Mouse (Mus musculus) cerebellum, adult 2 months (tissue): ENCODE measurements around the gene Acyp1. TPM values are rescaled to one million over a fixed set of nuclear protein-coding genes. Genes with fewer than 3 reads are reported as not detected.

Experiments
- DNase-seq, 2 experiments: peaks; one replicate each; pipeline ENCODE4 v3.0.0; 2021
- H3K27ac ChIP-seq: fragments of 200-500 bp; 2 replicates; pipeline ENCODE4 v1.5.1; 2012; ENCODE audit warnings: low read length, control low read depth, inconsistent platforms; ENCODE audit not compliant: insufficient read depth
- H3K27me3 ChIP-seq: fragments of 200-500 bp; 2 replicates; pipeline ENCODE4 v1.6.1; 2012; ENCODE audit warnings: inconsistent platforms, mild to moderate bottlenecking, low read length, moderate library complexity; ENCODE audit not compliant: control insufficient read depth, insufficient read depth
- H3K4me1 ChIP-seq: fragments of 200-500 bp; 2 replicates; pipeline ENCODE4 v1.6.1; 2011; ENCODE audit warnings: low read length; ENCODE audit not compliant: control insufficient read depth, insufficient read depth
- H3K4me3 ChIP-seq: fragments of 200-500 bp; replicated peaks from 2 replicates; pipeline ENCODE3; 2011; ENCODE audit warnings: mild to moderate bottlenecking, low read depth, low read length, control low read depth; ENCODE audit not compliant: insufficient read depth
- CTCF ChIP-seq: fragments of 200-500 bp; IDR thresholded peaks from 2 replicates; pipeline ENCODE4 v1.5.1; 2011; ENCODE audit warnings: low read depth, mild to moderate bottlenecking, control low read depth, low read length, moderate library complexity, borderline replicate concordance; ENCODE audit not compliant: insufficient read depth
- POLR2A ChIP-seq: fragments of 200-500 bp; IDR thresholded peaks from 2 replicates; pipeline ENCODE4 v1.6.1; 2011; ENCODE audit warnings: low read length, control low read depth, borderline replicate concordance; ENCODE audit not compliant: insufficient read depth
- WGBS: fragments of 180-500 bp; shearing (Covaris S2); methylation state at CpG from one replicate; pipeline ENCODE4 v1.1.7; 2018; 5-methylcytosine and 5-hydroxymethylcytosine counted together
- polyA plus RNA-seq: library from polyadenylated mRNA; depleted of rRNA; stranded (reverse); fragments of >200 nt; gene quantifications from 2 replicates; pipeline ENCODE4 v1.2.3, GENCODE M21; 2012

Gene Acyp1
- polyA plus RNA-seq, 1 experiment: 77.8 TPM

DNA sequence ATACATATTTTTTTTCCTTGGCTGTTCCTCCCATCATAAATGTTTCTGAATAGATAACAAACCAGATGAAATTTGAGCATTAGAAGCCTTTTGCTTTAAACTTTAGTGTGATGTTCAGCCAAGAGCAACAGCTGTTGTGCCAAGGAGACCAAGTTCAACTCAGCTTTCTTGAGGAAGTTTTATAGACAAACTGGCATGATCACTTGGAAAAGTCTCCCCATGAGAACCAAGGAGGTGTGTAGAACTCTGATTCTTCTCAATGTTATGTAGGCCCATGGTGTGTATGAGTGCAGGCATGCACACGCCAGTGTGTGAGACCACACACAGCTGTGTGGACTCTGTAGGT is 10.6 kb upstream of the Acyp1 start:
- H3K27ac ChIP-seq: no peak overlapping the region
- no peaks in the 10 kb centered on the region for H3K4me1 ChIP-seq
- 85% methylated on average over 1 of the region's 1 CpGs for WGBS
- H3K27me3 ChIP-seq: no peaks in the 10 kb centered on the region
- no peak for DNase-seq
- no peak for TF ChIP-seq POLR2A
- no peak for TF ChIP-seq CTCF
- H3K4me3 ChIP-seq: no peak overlapping the region

DNA sequence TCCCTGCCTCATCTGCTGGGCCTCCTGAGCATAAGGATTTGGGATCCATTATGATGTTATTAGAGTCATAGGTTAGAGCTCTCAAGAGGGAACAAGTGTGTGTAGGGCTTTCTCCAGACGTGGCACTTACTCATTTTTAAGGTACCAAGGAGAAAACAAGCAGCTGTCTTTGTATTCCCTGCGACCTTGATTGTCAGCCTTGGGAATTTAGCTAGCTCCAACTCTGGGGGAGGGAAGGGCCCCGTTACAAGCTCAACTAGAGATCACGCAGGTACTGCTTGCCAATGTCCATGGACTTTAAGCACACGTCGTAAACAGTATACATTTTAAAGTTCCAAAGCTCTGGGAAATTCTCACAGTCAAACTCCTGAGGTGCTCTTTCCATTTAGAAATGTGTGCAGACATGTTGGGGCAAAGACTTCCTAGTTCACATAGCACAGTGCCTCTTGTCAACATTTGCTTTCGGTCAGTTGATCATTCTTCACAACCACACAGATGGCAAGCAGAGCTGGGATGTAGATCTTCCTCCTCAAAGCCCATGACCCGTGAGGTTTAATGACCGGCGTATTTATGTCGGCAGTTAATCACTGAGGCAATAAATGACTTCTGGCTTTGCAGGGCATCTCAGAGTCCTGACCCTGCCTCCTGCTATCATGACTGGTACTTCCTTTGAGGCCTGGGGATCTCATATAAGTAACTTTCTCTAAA is 10.0 kb upstream of the Acyp1 start:
- TF ChIP-seq CTCF (no peak), POLR2A (no peak)
- no peak overlapping the region for H3K27ac ChIP-seq
- H3K4me3 ChIP-seq: no peak overlapping the region
- 61% methylated on average over 11 of the region's 11 CpGs for WGBS
- H3K4me1 ChIP-seq: no peaks in the 10 kb centered on the region
- DNase-seq: no peak
- no peaks in the 10 kb centered on the region for H3K27me3 ChIP-seq

DNA sequence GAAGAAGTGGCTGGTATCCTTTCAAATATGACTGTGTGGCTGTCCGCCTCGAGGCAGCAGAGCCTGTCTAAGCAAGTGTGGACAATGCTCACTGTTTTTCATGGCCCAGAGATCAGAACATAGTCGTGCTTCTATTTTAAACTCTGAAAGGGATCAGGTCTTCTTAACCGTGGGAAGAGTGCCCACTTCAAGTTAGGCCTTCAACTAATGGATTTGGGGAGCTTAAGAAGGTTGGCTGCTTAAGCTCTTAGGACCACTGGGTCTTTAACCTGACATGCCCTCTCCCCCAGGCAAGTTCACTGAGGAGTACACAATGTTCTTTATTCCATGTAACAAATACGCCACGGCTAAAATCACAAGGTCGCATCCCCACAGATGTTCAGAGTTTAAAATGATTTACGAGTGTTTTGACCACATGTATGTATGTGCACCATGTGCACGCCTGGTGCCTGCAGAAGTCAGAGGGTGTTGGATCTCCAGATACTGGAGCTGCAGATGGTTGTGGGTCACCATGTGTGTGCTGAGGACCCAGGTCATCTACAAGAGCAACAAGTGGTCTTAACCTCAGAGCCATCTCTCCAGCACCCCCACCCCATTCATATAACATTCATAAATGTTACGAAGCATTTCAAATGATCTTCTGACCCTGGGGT is 9.2 kb upstream of the Acyp1 start:
- H3K27me3 ChIP-seq: no peaks in the 10 kb centered on the region
- TF ChIP-seq POLR2A (no peak), CTCF (no peak)
- no peak for DNase-seq
- H3K27ac ChIP-seq: no peak overlapping the region
- 79% methylated on average over 10 of the region's 10 CpGs for WGBS
- H3K4me3 ChIP-seq: no peak overlapping the region
- no peaks in the 10 kb centered on the region for H3K4me1 ChIP-seq

- no peaks in the 10 kb centered on the region for H3K27me3 ChIP-seq
- TF ChIP-seq POLR2A: no peak
- TF ChIP-seq CTCF: no peak
- WGBS: 53% methylated on average over 5 of the region's 5 CpGs
- DNase-seq: no peak
- H3K27ac ChIP-seq: no peak overlapping the region
- no peak overlapping the region for H3K4me3 ChIP-seq
- H3K4me1 ChIP-seq: no peaks in the 10 kb centered on the region
Observed at GRCm38 (mm10) chr12:85296915-85297314, 8.7 kb upstream of the Acyp1 start.

DNA sequence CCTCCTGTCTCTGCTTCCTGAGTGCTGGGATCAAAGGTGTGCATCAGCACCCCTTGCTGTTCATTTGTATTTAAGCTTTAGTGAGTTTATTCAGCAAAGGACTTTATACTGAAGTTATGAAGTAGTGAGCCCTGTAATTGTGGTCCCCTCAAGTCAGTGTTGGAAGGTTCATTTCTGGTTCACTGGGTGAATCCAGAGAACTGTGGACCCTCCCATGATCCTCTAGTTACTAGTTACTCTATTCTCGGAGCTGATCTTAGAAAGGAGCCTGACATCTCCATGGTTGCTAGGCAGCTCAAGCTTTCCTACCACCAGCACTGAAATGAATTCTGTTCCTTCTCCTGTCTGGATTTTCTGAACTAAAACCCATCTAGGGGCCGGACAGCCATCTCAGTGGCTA is 7.3 kb upstream of the Acyp1 start:
- no peaks in the 10 kb centered on the region for H3K4me1 ChIP-seq
- H3K27me3 ChIP-seq: no peaks in the 10 kb centered on the region
- H3K4me3 ChIP-seq: no peak overlapping the region
- no peak for DNase-seq
- TF ChIP-seq CTCF: no peak
- TF ChIP-seq POLR2A: no peak
- H3K27ac ChIP-seq: no peak overlapping the region
- WGBS: 81% methylated on average over 2 of the region's 2 CpGs

DNA sequence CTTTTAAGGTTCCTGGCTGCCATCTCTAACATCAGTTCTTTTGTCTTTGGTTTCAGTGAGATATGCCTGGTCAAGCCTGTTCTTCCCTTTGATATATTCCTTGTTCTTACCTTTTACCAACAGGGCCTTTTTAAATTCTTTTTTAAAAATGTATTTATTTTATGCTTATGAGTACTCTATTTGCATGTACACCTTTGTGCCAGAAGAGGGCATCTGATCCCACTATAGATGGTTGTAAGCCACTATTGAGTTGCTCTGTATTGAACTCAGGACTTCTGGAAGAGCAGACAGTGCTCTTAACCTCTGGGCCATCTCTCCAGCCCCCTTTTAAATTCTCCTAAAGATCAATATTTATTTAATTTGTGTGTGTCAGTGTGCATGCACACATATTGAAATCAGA is 4.7 kb upstream of the Acyp1 start:
- Histone ChIP-seq H3K4me1 (0 out of 2 replicates have a peak, but pooled peaks cover 3% of the 10 kb centered on the region), H3K4me3 (no peak overlapping the region), H3K27me3 (peaks cover 2% of the 10 kb centered on the region; the same call in 1 of the 2 replicates), H3K27ac (no peak overlapping the region)
- no peak for DNase-seq
- TF ChIP-seq POLR2A (no peak), CTCF (no peak)

DNA sequence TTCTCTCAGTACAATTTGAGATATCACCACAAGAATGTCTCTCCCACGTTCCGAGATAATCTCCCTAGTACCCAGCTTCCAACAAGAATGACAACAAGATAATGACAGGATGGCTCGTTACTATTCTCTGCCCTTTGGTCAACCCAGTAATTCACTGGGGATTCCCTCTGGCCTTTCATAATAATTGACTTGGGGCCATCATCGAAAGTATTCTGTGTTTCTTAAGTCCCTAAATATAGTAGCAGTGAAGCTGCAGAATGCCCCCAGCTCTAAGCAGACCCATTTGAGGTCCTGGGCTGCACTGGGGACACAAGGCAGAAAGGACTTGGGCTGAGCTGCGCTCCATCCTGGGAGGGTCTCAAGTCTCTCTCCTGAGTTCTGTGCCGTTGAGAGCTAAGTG is 4.0 kb upstream of the Acyp1 start:
- Histone ChIP-seq H3K4me3 (no peak overlapping the region), H3K27me3 (peaks cover 2% of the 10 kb centered on the region; the same call in 1 of the 2 replicates), H3K27ac (no peak overlapping the region), H3K4me1 (0 out of 2 replicates have a peak, but pooled peaks cover 3% of the 10 kb centered on the region)
- TF ChIP-seq CTCF: no peak
- TF ChIP-seq POLR2A: no peak
- DNase-seq: no peak
- WGBS: 83% methylated on average over 6 of the region's 6 CpGs

GRCm38 (mm10) chr12:85291541-85291940 is 3.3 kb upstream of the Acyp1 start:
- H3K27me3 ChIP-seq: peaks cover 2% of the 10 kb centered on the region; the same call in 1 of the 2 replicates
- no peak for TF ChIP-seq POLR2A
- no peak for TF ChIP-seq CTCF

More at GRCm38 (mm10) chr12:85291541-85291940, 3.3 kb upstream of the Acyp1 start:
- no peak for DNase-seq
- no peak overlapping the region for H3K4me3 ChIP-seq
- no peak overlapping the region for H3K27ac ChIP-seq
- H3K4me1 ChIP-seq: 0 out of 2 replicates have a peak, but pooled peaks cover 3% of the 10 kb centered on the region
